Mouse (Mus musculus) thymus, postnatal 14 days (tissue): ENCODE measurements around the gene Slc25a40.

ENCODE experiments used
- DNase-seq: peaks from one replicate; pipeline ENCODE4 v3.0.0; 2021

Slc25a40 gene

GRCm38 (mm10) chr5:8422157-8422931 lies at the start of gene Slc25a40, which contains the start of gene Dbf4:
Gene Slc25a40 (plus strand): TSS chr5:8422850.
Gene Dbf4 (minus strand): TSS chr5:8422716.
- peak; percentile 96 for DNase-seq

- DNase-seq = no peak
Observed at GRCm38 (mm10) chr5:8373415-8373814, 49.2 kb upstream of the Slc25a40 start.

GRCm38 (mm10) chr5:8374297-8374906 lies 48.2 kb upstream of the Slc25a40 start:
- no peak for DNase-seq

- DNase-seq = no peak
Observed at GRCm38 (mm10) chr5:8393891-8394583, 28.6 kb upstream of the Slc25a40 start.

- DNase-seq = no peak
Observed at GRCm38 (mm10) chr5:8397587-8398249, 24.9 kb upstream of the Slc25a40 start.

- no peak for DNase-seq
Observed at GRCm38 (mm10) chr5:8408746-8409145, 13.9 kb upstream of the Slc25a40 start.

GRCm38 (mm10) chr5:8416683-8417413 lies 5.8 kb upstream of the Slc25a40 start:
- no peak for DNase-seq

GRCm38 (mm10) chr5:8417443-8417842 lies 5.2 kb upstream of the Slc25a40 start:
- no peak for DNase-seq

- no peak for DNase-seq
Observed at GRCm38 (mm10) chr5:8421424-8421823, 1.2 kb upstream of the Slc25a40 start.

GRCm38 (mm10) chr5:8422932-8423928 lies 580 bp downstream of the Slc25a40 start:
- no peak for DNase-seq

GRCm38 (mm10) chr5:8424116-8424515 lies 1.5 kb downstream of the Slc25a40 start:
- DNase-seq = no peak

- DNase-seq = no peak
Observed at GRCm38 (mm10) chr5:8425899-8426298, 3.2 kb downstream of the Slc25a40 start.

- DNase-seq = no peak
Observed at GRCm38 (mm10) chr5:8437481-8438156, 15.0 kb downstream of the Slc25a40 start.

GRCm38 (mm10) chr5:8439095-8439494 lies 16.4 kb downstream of the Slc25a40 start:
- no peak for DNase-seq

GRCm38 (mm10) chr5:8455565-8455964 lies 32.9 kb downstream of the Slc25a40 start:
- no peak for DNase-seq

- no peak for DNase-seq
Observed at GRCm38 (mm10) chr5:8456561-8456960, 33.9 kb downstream of the Slc25a40 start.

GRCm38 (mm10) chr5:8487989-8488700 lies 65.5 kb downstream of the Slc25a40 start:
- no peak for DNase-seq

GRCm38 (mm10) chr5:8488701-8489297 lies 66.1 kb downstream of the Slc25a40 start:
- no peak for DNase-seq

- DNase-seq = no peak
Observed at GRCm38 (mm10) chr5:8489471-8490110, 66.9 kb downstream of the Slc25a40 start.
